Mouse (Mus musculus): ENCODE results near the gene Grsf1. TPM values are rescaled to one million over a fixed set of nuclear protein-coding genes. Genes with fewer than 3 reads are reported as not detected.

Grsf1 gene
- total RNA-seq, 2 experiments from 2014 or later: 92.2 to 107 TPM

- no peak for DNase-seq (ENCODE audit: extremely low spot score in 1 of 2, low spot score in 2 of 2)
- no peak overlapping the region for H3K27ac ChIP-seq
- no peak overlapping the region for H3K4me3 ChIP-seq
- intact Hi-C loops (cut with DNase I): loop anchor here (5.0 kb wide), 1 partner anchor 40 kb away; no protein-coding TSS in a partner anchor
- no peak for TF ChIP-seq CTCF (IDR thresholded peaks at IDR 0.05)
Measured at GRCm38 (mm10) chr5:88627545-88627944, 48.4 kb downstream of the Grsf1 start.

- intact Hi-C loops (cut with DNase I): no loop called here
- Histone ChIP-seq H3K27ac (no peak overlapping the region), H3K4me3 (no peak overlapping the region)
- no peak for TF ChIP-seq CTCF (IDR thresholded peaks at IDR 0.05)
- no peak for DNase-seq (ENCODE audit: extremely low spot score in 1 of 2, low spot score in 2 of 2)
Measured at GRCm38 (mm10) chr5:88616988-88617387, 59.0 kb downstream of the Grsf1 start.

- peak in 1 of 2 experiments; percentile 56 for DNase-seq (ENCODE audit: extremely low spot score in 1 of 2, low spot score in 2 of 2)
- Histone ChIP-seq H3K4me3 (no peak overlapping the region), H3K27ac (no peak overlapping the region; the same call in 1 of the 2 replicates)
- intact Hi-C loops (cut with DNase I): no loop called here
- no peak for TF ChIP-seq CTCF (IDR thresholded peaks at IDR 0.05)
Measured at GRCm38 (mm10) chr5:88614129-88614528, 61.8 kb downstream of the Grsf1 start.

Other genes starting within 250 kb of the Grsf1 start
- gene Ambn, start 220.2 kb downstream of the Grsf1 start, total RNA-seq (2021): not detected
- not detected for gene Enam, start 188.2 kb downstream of the Grsf1 start, total RNA-seq (2021)
- under 1 TPM; 0.47 to 0.66 TPM for gene Jchain, start 148.3 kb downstream of the Grsf1 start, total RNA-seq (2021)
- 10 to 100 TPM; 25.8 to 31.5 TPM for gene Utp3, start 121.7 kb downstream of the Grsf1 start, total RNA-seq (2021)
- gene Rufy3, start 111.1 kb downstream of the Grsf1 start, total RNA-seq (2021): 100 to 1,000 TPM; 175 to 181 TPM
- gene Mob1b, start 44.7 kb upstream of the Grsf1 start, total RNA-seq (2021): 10 to 100 TPM; 30.4 to 30.7 TPM
- 10 to 100 TPM; 13.5 to 16.6 TPM for gene Dck, start 88.8 kb upstream of the Grsf1 start, total RNA-seq (2021)
- gene Slc4a4, start 210.6 kb upstream of the Grsf1 start, total RNA-seq (2021): 100 to 1,000 TPM; 104 to 119 TPM

Data from left cerebral cortex, adult 2 months (tissue).